Mouse (Mus musculus) lung, embryonic 14.5 days (tissue): ENCODE data around the gene Rapgef1. TPM values are rescaled to one million over a fixed set of nuclear protein-coding genes. Genes with fewer than 3 reads are reported as not detected.
A peak's percentile ranks its signal among the peaks of the same experiment; 100 is the strongest.

Experiments
- ATAC-seq: fragments of 200-750 bp; cut with Nextera tagmentation; 2 replicates; pipeline ENCODE4 v1.8.0; 2017; ENCODE audit warnings: mild to moderate bottlenecking, moderate TSS enrichment, moderate library complexity; ENCODE audit not compliant: insufficient read depth
- DNase-seq: peaks from one replicate; pipeline ENCODE4 v3.0.0-alpha.2; 2015
- H3K27ac ChIP-seq: fragments of 300-500 bp; sonication (generic); 2 replicates; pipeline ENCODE4 v1.5.1; 2014; ENCODE audit warnings: low read depth, mild to moderate bottlenecking, moderate library complexity
- H3K27me3 ChIP-seq: fragments of 300-500 bp; sonication (generic); 2 replicates; pipeline ENCODE4 v1.6.1; 2014; ENCODE audit warnings: low read length, control low read depth; ENCODE audit not compliant: insufficient read depth
- H3K36me3 ChIP-seq: fragments of 300-500 bp; sonication (generic); 2 replicates; pipeline ENCODE4 v1.6.1; 2014; ENCODE audit warnings: control low read depth; ENCODE audit not compliant: insufficient read depth
- H3K4me1 ChIP-seq: fragments of 300-500 bp; sonication (generic); 2 replicates; pipeline ENCODE4 v1.6.1; 2014; ENCODE audit warnings: antibody characterized with exemption, control low read depth; ENCODE audit not compliant: insufficient read depth
- H3K4me2 ChIP-seq: fragments of 300-500 bp; sonication (generic); 2 replicates; pipeline ENCODE4 v1.6.1; 2014; ENCODE audit warnings: mild to moderate bottlenecking
- H3K4me3 ChIP-seq: fragments of 300-500 bp; sonication (generic); 2 replicates; pipeline ENCODE4 v1.5.1; 2014; ENCODE audit warnings: low read depth, low read length
- H3K9ac ChIP-seq: fragments of 300-500 bp; sonication (generic); 2 replicates; pipeline ENCODE4 v1.6.1; 2014
- H3K9me3 ChIP-seq: fragments of 300-500 bp; sonication (generic); 2 replicates; pipeline ENCODE4 v1.6.1; 2016; ENCODE audit warnings: low read depth, low read length, control low read depth
- CTCF ChIP-seq: IDR thresholded peaks from 2 replicates; pipeline ENCODE4 v1.5.1; 2016; ENCODE audit warnings: antibody characterized with exemption, low read depth
- WGBS: fragments of 180-500 bp; shearing (Covaris S2); extraction: QIAGEN DNeasy Blood & Tissue Kit; methylation state at CpG from one replicate; pipeline ENCODE4 v1.1.7; 2014; 5-methylcytosine and 5-hydroxymethylcytosine counted together
- polyA plus RNA-seq: library from polyadenylated mRNA; unstranded; fragments of >200 nt; fragmentation: Nextera tagmentation; extraction: Ambion mirVana; gene quantifications from 2 replicates; pipeline ENCODE4 v1.2.1, GENCODE M21; 2014

Rapgef1 gene
- polyA plus RNA-seq, 1 experiment from 2014 or later: 20.5 TPM

- H3K9ac ChIP-seq: no peak overlapping the region
- WGBS: 82% methylated on average over 5 of the region's 5 CpGs
- H3K4me2 ChIP-seq: no peak overlapping the region
- H3K4me1 ChIP-seq: peaks cover 13% of the 10 kb centered on the region
- TF ChIP-seq CTCF: no peak
- H3K9me3 ChIP-seq: no peaks in the 10 kb centered on the region
- ATAC-seq (no peak), DNase-seq (no peak)
- H3K27me3 ChIP-seq: no peaks in the 10 kb centered on the region
- no peaks in the 10 kb centered on the region for H3K36me3 ChIP-seq
- H3K4me3 ChIP-seq: no peak overlapping the region
- no peak overlapping the region for H3K27ac ChIP-seq
Observed at GRCm38 (mm10) chr2:29634541-29634940, 15.0 kb downstream of the Rapgef1 start.

- Histone ChIP-seq H3K4me1 (peaks cover 13% of the 10 kb centered on the region), H3K27ac (no peak overlapping the region), H3K9ac (no peak overlapping the region), H3K36me3 (no peaks in the 10 kb centered on the region), H3K9me3 (no peaks in the 10 kb centered on the region), H3K4me3 (no peak overlapping the region), H3K4me2 (no peak overlapping the region), H3K27me3 (no peaks in the 10 kb centered on the region)
- TF ChIP-seq CTCF: no peak
- ATAC-seq (no peak), DNase-seq (no peak)
- 73% methylated on average over 5 of the region's 5 CpGs for WGBS
Observed at GRCm38 (mm10) chr2:29635966-29636507, 16.5 kb downstream of the Rapgef1 start.

- Histone ChIP-seq H3K4me3 (no peak overlapping the region), H3K4me2 (no peak overlapping the region), H3K27me3 (no peaks in the 10 kb centered on the region), H3K36me3 (0 out of 2 replicates have a peak, but pooled peaks cover 3% of the 10 kb centered on the region), H3K9ac (no peak overlapping the region), H3K4me1 (peaks cover 13% of the 10 kb centered on the region), H3K9me3 (no peaks in the 10 kb centered on the region), H3K27ac (peak overlapping the region; percentile 16; the same call in 1 of the 2 replicates)
- no peak for TF ChIP-seq CTCF
- no peak for DNase-seq
- no peak for ATAC-seq
Observed at GRCm38 (mm10) chr2:29637528-29637927, 18.0 kb downstream of the Rapgef1 start.

GRCm38 (mm10) chr2:29639377-29639776 is 19.9 kb downstream of the Rapgef1 start:
- TF ChIP-seq CTCF: no peak
- H3K27ac ChIP-seq: peak overlapping the region; percentile 63; the same call in 1 of the 2 replicates
- H3K4me2 ChIP-seq: no peak overlapping the region
- H3K9me3 ChIP-seq: no peaks in the 10 kb centered on the region
- DNase-seq (peak; percentile 27), ATAC-seq (peak; percentile 35; the same call in 1 of the 2 replicates)
- no peak overlapping the region for H3K4me3 ChIP-seq
- no peaks in the 10 kb centered on the region for H3K27me3 ChIP-seq
- 0 out of 2 replicates have a peak, but pooled peaks cover 3% of the 10 kb centered on the region for H3K36me3 ChIP-seq
- no peak overlapping the region for H3K9ac ChIP-seq
- 73% methylated on average over 1 of the region's 1 CpGs for WGBS
- 0 out of 2 replicates have a peak, but pooled peaks cover under 1% of the 10 kb centered on the region for H3K4me1 ChIP-seq

GRCm38 (mm10) chr2:29639953-29640743 is 20.6 kb downstream of the Rapgef1 start:
- Histone ChIP-seq H3K9ac (no peak overlapping the region), H3K36me3 (0 out of 2 replicates have a peak, but pooled peaks cover 3% of the 10 kb centered on the region), H3K27me3 (no peaks in the 10 kb centered on the region), H3K4me3 (no peak overlapping the region), H3K9me3 (no peaks in the 10 kb centered on the region), H3K4me2 (no peak overlapping the region), H3K4me1 (no peaks in the 10 kb centered on the region), H3K27ac (peak overlapping the region; percentile 63; the same call in 1 of the 2 replicates)
- no peak for ATAC-seq
- no peak for DNase-seq
- no peak for TF ChIP-seq CTCF
- WGBS: 64% methylated on average over 5 of the region's 5 CpGs

GRCm38 (mm10) chr2:29641707-29642106 is 22.2 kb downstream of the Rapgef1 start:
- H3K9ac ChIP-seq: no peak overlapping the region
- no peak overlapping the region for H3K4me3 ChIP-seq
- DNase-seq (no peak), ATAC-seq (no peak)
- 83% methylated on average over 3 of the region's 3 CpGs for WGBS
- no peak overlapping the region for H3K27ac ChIP-seq
- 0 out of 2 replicates have a peak, but pooled peaks cover 3% of the 10 kb centered on the region for H3K36me3 ChIP-seq
- H3K9me3 ChIP-seq: no peaks in the 10 kb centered on the region
- no peaks in the 10 kb centered on the region for H3K27me3 ChIP-seq
- no peak for TF ChIP-seq CTCF
- no peaks in the 10 kb centered on the region for H3K4me1 ChIP-seq
- H3K4me2 ChIP-seq: no peak overlapping the region

GRCm38 (mm10) chr2:29643418-29643817 is 23.9 kb downstream of the Rapgef1 start:
- Histone ChIP-seq H3K4me2 (no peak overlapping the region), H3K36me3 (0 out of 2 replicates have a peak, but pooled peaks cover 3% of the 10 kb centered on the region), H3K9me3 (no peaks in the 10 kb centered on the region), H3K9ac (no peak overlapping the region), H3K4me3 (no peak overlapping the region), H3K27ac (no peak overlapping the region), H3K4me1 (no peaks in the 10 kb centered on the region), H3K27me3 (no peaks in the 10 kb centered on the region)
- TF ChIP-seq CTCF: no peak
- 84% methylated on average over 4 of the region's 4 CpGs for WGBS
- peak; percentile 57 for DNase-seq
- no peak for ATAC-seq
